Mouse (Mus musculus) ES-Bruce4 (cell line): ENCODE data around the gene Mrm1.

Experiments used
- CTCF ChIP-seq: IDR thresholded peaks from one replicate; pipeline ENCODE4 v1.8.1; 2011; ENCODE audit warnings: low read depth, low read length
- POLR2A ChIP-seq: IDR thresholded peaks from one replicate; pipeline ENCODE4 v1.8.1; 2011; ENCODE audit warnings: low read length; ENCODE audit not compliant: insufficient read depth

DNA sequence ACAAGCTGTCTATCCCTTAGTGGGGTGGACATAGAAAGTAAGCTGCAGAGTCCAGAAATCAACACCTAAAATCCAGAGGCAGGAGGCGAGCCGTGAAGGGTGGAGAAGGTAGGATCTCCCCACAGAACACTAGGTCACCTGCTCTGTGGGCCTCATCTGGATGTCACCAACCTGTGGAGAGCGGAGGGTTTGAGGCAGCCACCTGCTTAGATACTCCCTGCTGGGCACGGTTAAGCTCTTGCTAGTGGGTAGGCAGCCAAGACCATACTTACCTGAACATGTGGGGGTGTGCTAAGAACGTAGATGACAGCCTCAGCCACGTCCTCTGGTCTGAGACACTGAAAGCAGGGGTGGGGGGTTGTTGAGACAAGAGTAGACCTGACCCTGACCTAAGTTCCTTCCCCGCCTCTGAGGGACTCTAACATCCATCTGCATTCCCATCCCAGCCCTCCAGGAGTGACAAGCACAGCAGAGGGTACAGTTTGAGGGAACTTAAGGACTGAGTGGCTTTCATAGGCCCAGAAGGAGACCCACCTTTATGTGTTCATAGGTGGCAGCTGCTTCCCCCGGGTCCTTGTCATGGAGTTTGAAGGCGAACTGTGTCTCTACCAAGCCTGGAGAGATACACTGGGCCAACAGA lies 1.9 kb upstream of the Mrm1 start:
- no peak for TF ChIP-seq CTCF
- no peak for TF ChIP-seq POLR2A
